Mouse (Mus musculus) heart, embryonic 12.5 days (tissue): ENCODE results near the gene Lrtm2. TPM values are rescaled to one million over a fixed set of nuclear protein-coding genes. Genes with fewer than 3 reads are reported as not detected.

ENCODE experiments used
- ATAC-seq: fragments of 200-750 bp; cut with Nextera tagmentation; 2 replicates; pipeline ENCODE4 v1.8.0; 2017; ENCODE audit warnings: moderate TSS enrichment, moderate library complexity; ENCODE audit not compliant: insufficient number of reproducible peaks, low FRiP score
- H3K27ac ChIP-seq: fragments of 300-500 bp; sonication (generic); 2 replicates; pipeline ENCODE4 v1.5.1; 2016; ENCODE audit warnings: mild to moderate bottlenecking, moderate library complexity; ENCODE audit not compliant: poor library complexity, severe bottlenecking
- H3K27me3 ChIP-seq: fragments of 300-500 bp; sonication (generic); replicated peaks from 2 replicates; pipeline ENCODE4 v1.6.1; 2016; ENCODE audit warnings: mild to moderate bottlenecking, moderate library complexity
- H3K36me3 ChIP-seq: fragments of 300-500 bp; sonication (generic); 2 replicates; pipeline ENCODE4 v1.6.1; 2016; ENCODE audit warnings: mild to moderate bottlenecking, moderate library complexity
- H3K4me1 ChIP-seq: fragments of 300-500 bp; sonication (generic); replicated peaks from 2 replicates; pipeline ENCODE4 v1.6.1; 2016; ENCODE audit warnings: mild to moderate bottlenecking
- H3K4me2 ChIP-seq: fragments of 300-500 bp; sonication (generic); 2 replicates; pipeline ENCODE4 v1.6.1; 2016; ENCODE audit warnings: mild to moderate bottlenecking, moderate library complexity
- H3K4me3 ChIP-seq: fragments of 300-500 bp; sonication (generic); 2 replicates; pipeline ENCODE4 v1.5.1; 2016; ENCODE audit warnings: mild to moderate bottlenecking
- H3K9ac ChIP-seq: fragments of 300-500 bp; sonication (generic); 2 replicates; pipeline ENCODE4 v1.6.1; 2016; ENCODE audit warnings: mild to moderate bottlenecking, moderate library complexity
- H3K9me3 ChIP-seq: fragments of 300-500 bp; sonication (generic); replicated peaks from 2 replicates; pipeline ENCODE4 v1.6.1; 2016; ENCODE audit warnings: mild to moderate bottlenecking, moderate library complexity
- WGBS: fragments of 180-500 bp; shearing (Covaris S2); methylation state at CpG from one replicate; pipeline ENCODE4 v1.1.7; 2016; 5-methylcytosine and 5-hydroxymethylcytosine counted together
- polyA plus RNA-seq: library from polyadenylated mRNA; unstranded; fragments of >200 nt; fragmentation: Nextera tagmentation; extraction: Ambion mirVana; gene quantifications from 2 replicates; pipeline ENCODE4 v1.2.1, GENCODE M21; 2016

The Lrtm2 gene
- polyA plus RNA-seq, 1 experiment from 2014 or later, result 0.15 TPM

GRCm38 (mm10) chr6:119320481-119320880 is 10.1 kb downstream of the Lrtm2 start:
- H3K27me3 ChIP-seq, result peaks cover 63% of the 10 kb centered on the region
- ATAC-seq, result no peak

DNA sequence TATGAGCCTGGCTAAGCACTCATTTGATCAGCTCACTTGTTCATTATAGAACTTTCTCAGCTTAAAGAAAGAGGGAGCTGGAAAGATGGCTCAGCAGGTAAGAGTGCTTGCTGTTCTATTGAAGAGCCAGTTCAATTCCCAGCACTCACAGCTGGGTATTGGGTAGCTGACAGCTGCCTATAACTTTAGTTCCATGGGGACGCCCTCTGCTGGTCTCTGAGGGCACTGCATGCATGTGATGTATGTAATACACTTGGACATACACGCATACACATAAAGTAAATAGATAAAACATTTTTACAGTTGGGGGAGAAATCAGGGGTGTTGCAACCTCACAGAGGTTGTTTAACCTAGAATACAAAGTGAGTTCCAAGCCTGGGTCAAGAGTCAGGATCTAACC is 11.2 kb downstream of the Lrtm2 start:
- H3K4me1 ChIP-seq, result no peaks in the 10 kb centered on the region; the same call in 1 of the 2 replicates
- peaks cover 60% of the 10 kb centered on the region for H3K27me3 ChIP-seq
- no peak overlapping the region for H3K4me2 ChIP-seq
- 82% methylated on average over 2 of the region's 2 CpGs for WGBS
- H3K4me3 ChIP-seq, result no peak overlapping the region
- H3K36me3 ChIP-seq, result no peaks in the 10 kb centered on the region
- no peak for ATAC-seq
- peaks cover 6% of the 10 kb centered on the region; the same call in 1 of the 2 replicates for H3K9me3 ChIP-seq
- no peak overlapping the region for H3K9ac ChIP-seq
- no peak overlapping the region for H3K27ac ChIP-seq

More at GRCm38 (mm10) chr6:119320481-119320880, 10.1 kb downstream of the Lrtm2 start:
- no peak overlapping the region for H3K4me2 ChIP-seq
- H3K36me3 ChIP-seq, result no peaks in the 10 kb centered on the region
- no peaks in the 10 kb centered on the region; the same call in 1 of the 2 replicates for H3K4me1 ChIP-seq
- no peak overlapping the region for H3K27ac ChIP-seq
- no peak overlapping the region for H3K4me3 ChIP-seq
- H3K9me3 ChIP-seq, result peaks cover 6% of the 10 kb centered on the region; the same call in 1 of the 2 replicates
- 25% methylated on average over 16 of the region's 16 CpGs for WGBS
- H3K9ac ChIP-seq, result no peak overlapping the region

DNA sequence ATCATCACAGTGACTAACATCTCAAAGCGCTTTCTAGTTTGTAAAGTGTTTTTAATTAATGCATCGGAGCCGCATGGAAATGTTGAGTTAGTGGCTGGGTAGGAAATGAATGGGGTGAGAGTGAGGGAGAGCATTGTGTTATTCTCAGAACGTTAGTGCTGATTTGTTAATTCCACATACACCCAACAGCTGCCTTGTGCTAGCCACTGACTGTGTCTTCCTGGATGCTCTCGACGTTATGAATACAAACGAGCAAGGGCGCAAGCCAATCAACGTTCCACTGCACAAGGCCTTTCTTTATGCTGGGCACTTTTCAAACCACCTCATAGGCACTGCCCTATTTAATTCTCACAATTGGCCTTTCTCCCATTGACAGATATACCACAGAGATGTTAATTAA is 11.8 kb downstream of the Lrtm2 start:
- Histone ChIP-seq H3K9me3 (peaks cover 6% of the 10 kb centered on the region; the same call in 1 of the 2 replicates), H3K36me3 (no peaks in the 10 kb centered on the region), H3K4me3 (no peak overlapping the region), H3K4me2 (no peak overlapping the region), H3K4me1 (no peaks in the 10 kb centered on the region; the same call in 1 of the 2 replicates), H3K27me3 (peaks cover 60% of the 10 kb centered on the region), H3K9ac (no peak overlapping the region), H3K27ac (no peak overlapping the region)
- no peak for ATAC-seq
- WGBS, result 85% methylated on average over 9 of the region's 9 CpGs

DNA sequence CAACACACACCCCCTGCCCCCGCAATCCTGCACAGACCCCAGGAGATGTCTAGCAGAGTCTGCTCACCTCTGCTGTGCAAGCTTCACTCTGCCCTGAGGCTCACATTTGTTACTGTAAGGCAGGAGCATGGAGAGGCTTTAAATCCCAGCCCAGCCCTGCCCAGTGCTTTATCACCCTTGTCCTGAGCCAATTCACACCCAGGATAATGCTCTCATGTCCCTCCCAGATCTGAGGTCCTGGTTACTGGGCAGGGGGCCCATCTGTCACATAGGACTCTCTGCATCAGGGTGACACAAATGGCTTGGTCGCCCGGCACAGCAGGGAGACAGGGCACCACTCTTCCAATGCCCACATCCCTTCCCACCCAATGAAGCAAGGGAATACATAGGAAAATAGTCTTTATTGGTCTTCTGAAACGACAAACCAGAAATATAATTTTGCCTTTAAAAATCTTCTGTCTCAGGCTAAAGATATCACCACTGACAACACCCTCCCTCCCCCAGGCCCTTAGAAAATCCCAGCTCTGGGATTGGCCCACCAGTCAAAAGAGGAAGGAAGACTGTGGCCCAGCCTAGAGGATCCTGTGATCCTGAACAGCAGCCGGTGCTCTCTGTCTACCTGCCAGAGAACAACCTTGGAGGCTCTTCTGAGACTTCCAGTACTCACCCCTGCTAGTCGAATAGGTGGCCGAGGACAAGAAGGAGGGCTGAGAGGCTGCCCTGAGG is 15.7 kb downstream of the Lrtm2 start:
- no peak overlapping the region for H3K27ac ChIP-seq

GRCm38 (mm10) chr6:119313588-119314375 is 16.8 kb downstream of the Lrtm2 start:
- Histone ChIP-seq H3K27me3 (peaks cover 49% of the 10 kb centered on the region), H3K4me3 (no peak overlapping the region), H3K4me1 (no peaks in the 10 kb centered on the region; the same call in 1 of the 2 replicates), H3K27ac (no peak overlapping the region), H3K4me2 (no peak overlapping the region), H3K9ac (no peak overlapping the region), H3K36me3 (no peaks in the 10 kb centered on the region), H3K9me3 (no peaks in the 10 kb centered on the region)
- ATAC-seq, result no peak; the same call in 1 of the 2 replicates
- 47% methylated on average over 14 of the region's 14 CpGs for WGBS

More for the DNA sequence above, 15.7 kb downstream of the Lrtm2 start:
- Histone ChIP-seq H3K36me3 (no peaks in the 10 kb centered on the region), H3K4me3 (no peak overlapping the region), H3K9ac (no peak overlapping the region), H3K27me3 (peaks cover 39% of the 10 kb centered on the region), H3K9me3 (peaks cover 6% of the 10 kb centered on the region; the same call in 1 of the 2 replicates), H3K4me1 (no peaks in the 10 kb centered on the region; the same call in 1 of the 2 replicates), H3K4me2 (no peak overlapping the region)
- no peak for ATAC-seq
- WGBS, result 36% methylated on average over 7 of the region's 7 CpGs

DNA sequence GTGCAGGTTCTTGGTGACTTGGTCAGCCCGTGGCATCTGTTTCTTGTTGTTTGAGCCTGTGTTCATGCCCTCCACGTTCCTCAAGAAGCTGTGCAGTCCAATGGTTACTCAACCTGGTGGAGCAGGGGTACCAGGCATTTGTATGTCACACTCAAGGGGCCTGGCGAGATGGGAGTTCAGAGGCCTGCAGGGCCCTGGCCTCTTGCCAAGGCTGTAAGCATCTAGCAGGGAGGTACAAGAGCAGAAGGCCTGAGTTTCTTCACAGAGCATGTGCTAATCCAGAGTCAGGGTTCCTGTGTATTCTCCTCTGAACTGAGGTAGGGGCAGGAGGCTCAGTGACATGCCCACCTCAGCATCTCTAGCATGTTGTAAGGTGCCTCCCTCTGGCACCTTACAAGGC is 17.5 kb downstream of the Lrtm2 start:
- Histone ChIP-seq H3K9ac (no peak overlapping the region), H3K4me2 (no peak overlapping the region), H3K36me3 (no peaks in the 10 kb centered on the region), H3K27me3 (peaks cover 52% of the 10 kb centered on the region), H3K4me1 (no peaks in the 10 kb centered on the region; the same call in 1 of the 2 replicates), H3K9me3 (no peaks in the 10 kb centered on the region), H3K4me3 (no peak overlapping the region), H3K27ac (no peak overlapping the region)
- no peak for ATAC-seq
- WGBS, result 50% methylated on average over 3 of the region's 3 CpGs

DNA sequence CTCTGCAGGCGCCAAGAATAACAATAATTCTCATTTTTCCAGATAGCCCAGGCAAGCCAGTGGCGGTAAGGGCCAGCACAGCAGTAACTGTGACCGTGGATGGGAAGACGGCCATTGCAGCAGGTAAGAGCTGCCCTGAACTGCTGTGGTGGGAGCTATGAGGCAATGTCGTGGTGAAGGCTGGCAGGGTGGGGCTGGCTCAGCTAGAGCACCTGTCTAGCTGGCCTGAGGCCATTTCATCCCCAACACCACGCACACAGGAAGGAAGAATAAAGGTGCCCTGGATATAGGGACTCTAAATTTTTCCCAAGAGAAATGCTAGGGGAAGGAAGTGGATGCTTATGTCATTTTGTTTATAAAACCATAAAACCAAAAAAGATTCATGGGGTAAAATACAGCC is 18.2 kb downstream of the Lrtm2 start:
- Histone ChIP-seq H3K9ac (no peak overlapping the region), H3K9me3 (no peaks in the 10 kb centered on the region), H3K4me2 (no peak overlapping the region), H3K4me3 (no peak overlapping the region), H3K27me3 (peaks cover 50% of the 10 kb centered on the region), H3K4me1 (no peaks in the 10 kb centered on the region; the same call in 1 of the 2 replicates), H3K36me3 (no peaks in the 10 kb centered on the region), H3K27ac (no peak overlapping the region)
- 75% methylated on average over 6 of the region's 6 CpGs for WGBS
- ATAC-seq, result no peak

- no peaks in the 10 kb centered on the region for H3K9me3 ChIP-seq
- no peaks in the 10 kb centered on the region for H3K36me3 ChIP-seq
- H3K27me3 ChIP-seq, result peaks cover 42% of the 10 kb centered on the region
- no peak overlapping the region for H3K9ac ChIP-seq
- H3K4me1 ChIP-seq, result no peaks in the 10 kb centered on the region; the same call in 1 of the 2 replicates
- H3K4me2 ChIP-seq, result no peak overlapping the region
- H3K4me3 ChIP-seq, result no peak overlapping the region
- WGBS, result 58% methylated on average over 9 of the region's 9 CpGs
- no peak for ATAC-seq
- no peak overlapping the region for H3K27ac ChIP-seq
These were observed 20.4 kb downstream of the Lrtm2 start for GRCm38 (mm10) chr6:119310176-119310575.

DNA sequence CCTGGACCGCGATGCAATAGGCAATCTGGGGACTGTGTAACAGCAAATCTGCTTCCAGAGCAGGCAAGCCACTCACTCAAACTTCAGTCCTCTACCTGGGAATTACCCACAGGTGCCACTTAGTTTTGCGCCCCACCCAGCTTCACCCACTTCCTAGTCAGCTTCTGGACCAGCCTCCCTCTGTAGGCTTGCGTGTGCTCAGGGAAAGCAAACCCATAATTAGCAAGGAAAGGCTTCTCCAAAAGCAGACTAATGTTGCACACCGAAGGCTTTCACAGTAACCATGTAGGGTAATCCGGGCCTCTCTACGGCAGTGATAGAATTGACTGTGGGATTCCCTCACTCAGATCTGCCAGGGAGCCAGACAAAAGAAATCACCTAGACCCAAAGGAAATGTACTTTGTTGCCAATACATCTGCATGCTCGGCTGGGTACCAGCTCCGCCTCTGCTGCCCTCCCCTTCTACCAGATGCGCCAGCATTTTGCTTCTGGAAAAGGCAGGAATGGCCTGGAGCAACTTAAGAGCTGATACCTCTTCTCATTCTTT is 22.6 kb downstream of the Lrtm2 start:
- H3K27ac ChIP-seq, result no peak overlapping the region
- H3K9me3 ChIP-seq, result no peaks in the 10 kb centered on the region
- 61% methylated on average over 10 of the region's 10 CpGs for WGBS
- no peaks in the 10 kb centered on the region for H3K36me3 ChIP-seq
- H3K4me3 ChIP-seq, result no peak overlapping the region
- H3K9ac ChIP-seq, result no peak overlapping the region
- no peaks in the 10 kb centered on the region; the same call in 1 of the 2 replicates for H3K4me1 ChIP-seq
- ATAC-seq, result no peak
- H3K27me3 ChIP-seq, result peaks cover 27% of the 10 kb centered on the region
- H3K4me2 ChIP-seq, result no peak overlapping the region

- no peak overlapping the region for H3K27ac ChIP-seq
- no peaks in the 10 kb centered on the region for H3K36me3 ChIP-seq
- WGBS, result 77% methylated on average over 6 of the region's 6 CpGs
- H3K4me1 ChIP-seq, result no peaks in the 10 kb centered on the region
- 0 out of 2 replicates have a peak, but pooled peaks cover 18% of the 10 kb centered on the region for H3K27me3 ChIP-seq
- no peak overlapping the region for H3K9ac ChIP-seq
- no peak for ATAC-seq
- no peak overlapping the region for H3K4me3 ChIP-seq
- no peaks in the 10 kb centered on the region for H3K9me3 ChIP-seq
- no peak overlapping the region for H3K4me2 ChIP-seq
These were observed 27.2 kb downstream of the Lrtm2 start for GRCm38 (mm10) chr6:119303331-119303730.

DNA sequence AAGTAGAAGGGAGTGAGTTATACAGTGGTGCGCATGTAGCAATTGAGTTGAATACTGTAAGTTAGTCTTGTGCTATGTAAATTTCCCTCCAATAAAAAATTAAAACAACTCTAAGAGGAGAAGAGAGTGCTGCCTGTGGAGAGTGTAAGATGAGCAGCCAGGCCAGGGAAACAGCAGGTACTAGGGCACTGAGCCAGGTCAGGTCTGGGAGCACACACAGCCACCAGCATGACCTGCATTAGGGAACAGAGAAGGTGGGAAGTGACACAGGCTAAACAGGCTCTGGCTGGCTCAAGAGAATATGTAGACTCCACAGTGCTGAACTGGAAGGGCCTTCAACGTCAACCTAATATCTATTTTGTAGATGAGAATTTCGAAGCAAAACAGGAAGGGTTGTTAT is 29.3 kb downstream of the Lrtm2 start:
- Histone ChIP-seq H3K27me3 (0 out of 2 replicates have a peak, but pooled peaks cover 12% of the 10 kb centered on the region), H3K36me3 (no peaks in the 10 kb centered on the region), H3K4me1 (no peaks in the 10 kb centered on the region), H3K9me3 (no peaks in the 10 kb centered on the region), H3K27ac (no peak overlapping the region), H3K4me3 (no peak overlapping the region), H3K9ac (no peak overlapping the region), H3K4me2 (no peak overlapping the region)
- 82% methylated on average over 3 of the region's 3 CpGs for WGBS
- no peak for ATAC-seq
